Mouse (Mus musculus) CH12.LX (cell line): Measurements from ENCODE around the gene Sept9. TPM values are rescaled to one million over a fixed set of nuclear protein-coding genes. Genes with fewer than 3 reads are reported as not detected.

ENCODE experiments used
- DNase-seq: peaks from one replicate; pipeline ENCODE4 v3.0.0-alpha.2; 2013; ENCODE audit errors: extremely low read depth
- H3K27ac ChIP-seq: 2 replicates; pipeline ENCODE4 v1.5.1; 2012; ENCODE audit warnings: low read depth, mild to moderate bottlenecking, control low read depth, moderate library complexity; ENCODE audit not compliant: insufficient read depth
- H3K27me3 ChIP-seq: replicated peaks from 2 replicates; pipeline ENCODE3; 2012; ENCODE audit warnings: inconsistent platforms
- H3K36me3 ChIP-seq, 2 experiments: replicated peaks in 1 of 2; 2 replicates each; pipeline versions ENCODE3 to v1.6.1; 2012; ENCODE audit warnings: inconsistent platforms in 1 of 2, low read length in 1 of 2, mild to moderate bottlenecking in 1 of 2, mixed read lengths in 1 of 2, moderate library complexity in 1 of 2; ENCODE audit not compliant: control insufficient read depth in 1 of 2, insufficient read depth in 1 of 2
- H3K4me1 ChIP-seq, 2 experiments: 2 replicates each; pipeline ENCODE4 v1.6.1; 2012; ENCODE audit warnings: inconsistent platforms in 1 of 2, moderate library complexity in 1 of 2; ENCODE audit not compliant: insufficient read depth in 2 of 2, control insufficient read depth in 1 of 2
- H3K4me2 ChIP-seq: 2 replicates; pipeline ENCODE4 v1.6.1; 2012; ENCODE audit warnings: low read depth, mild to moderate bottlenecking, control low read depth; ENCODE audit not compliant: poor library complexity, insufficient read depth, severe bottlenecking
- H3K4me3 ChIP-seq, 3 experiments: fragments of 150-350 bp in 1 of 3; sonication (generic) in 1 of 3; replicated peaks in 1 of 3; 2 replicates each; pipeline versions ENCODE3 to v1.5.1; 2011 to 2012; ENCODE audit warnings: low read depth in 2 of 3, low read length in 2 of 3, mild to moderate bottlenecking in 2 of 3, moderate library complexity in 2 of 3, control low read depth in 1 of 3, improper control_type of control experiment in 1 of 3, inconsistent platforms in 1 of 3, mixed read lengths in 1 of 3; ENCODE audit not compliant: poor library complexity in 1 of 3
- H3K79me2 ChIP-seq: replicated peaks from 2 replicates; pipeline ENCODE4 v1.6.1; 2012; ENCODE audit warnings: mild to moderate bottlenecking, moderate library complexity; ENCODE audit not compliant: control insufficient read depth, poor library complexity, insufficient read depth, severe bottlenecking; ENCODE audit errors: extremely low read depth
- H3K9ac ChIP-seq: 2 replicates; pipeline ENCODE4 v1.6.1; 2012; ENCODE audit warnings: low read depth, mild to moderate bottlenecking, control low read depth, moderate library complexity; ENCODE audit not compliant: insufficient read depth
- H3K9me3 ChIP-seq: replicated peaks from 2 replicates; pipeline ENCODE3; 2012; ENCODE audit warnings: low read length, inconsistent platforms, mixed read lengths
- BHLHE40 ChIP-seq: IDR thresholded peaks from 2 replicates; pipeline ENCODE4 v1.6.1; 2011; ENCODE audit warnings: mild to moderate bottlenecking, low read depth, low read length, improper control_type of control experiment
- EP300 ChIP-seq: IDR thresholded peaks from 2 replicates; pipeline ENCODE4 v1.6.1; 2011; ENCODE audit warnings: low read length, improper control_type of control experiment
- GABPA ChIP-seq: IDR thresholded peaks from 2 replicates; pipeline ENCODE4 v1.6.1; 2012; ENCODE audit warnings: low read depth, low read length, improper control_type of control experiment, inconsistent platforms; ENCODE audit not compliant: insufficient replicate concordance
- HCFC1 ChIP-seq: IDR thresholded peaks from 2 replicates; pipeline ENCODE4 v1.6.1; 2012; ENCODE audit warnings: low read depth, mild to moderate bottlenecking, inconsistent platforms, low read length, improper control_type of control experiment
- JUND ChIP-seq: conservative IDR thresholded peaks from 2 replicates; pipeline ENCODE4 v1.6.1; 2011; ENCODE audit warnings: low read depth, low read length, improper control_type of control experiment
- KAT2A ChIP-seq: IDR thresholded peaks from 2 replicates; pipeline ENCODE4 v1.6.1; 2012; ENCODE audit warnings: low read length, improper control_type of control experiment, inconsistent platforms; ENCODE audit not compliant: insufficient replicate concordance
- MAX ChIP-seq: IDR thresholded peaks from 2 replicates; pipeline ENCODE4 v1.6.1; 2011; ENCODE audit warnings: low read length, improper control_type of control experiment
- MXI1 ChIP-seq: IDR thresholded peaks from 2 replicates; pipeline ENCODE4 v1.6.1; 2011; ENCODE audit warnings: mild to moderate bottlenecking, low read depth, low read length, improper control_type of control experiment
- MYC ChIP-seq: IDR thresholded peaks from 2 replicates; pipeline ENCODE4 v1.6.1; 2011; ENCODE audit warnings: low read depth, mild to moderate bottlenecking, improper control_type of control experiment, low read length
- NRF1 ChIP-seq: IDR thresholded peaks from 2 replicates; pipeline ENCODE4 v1.6.1; 2014; ENCODE audit warnings: low read depth, mild to moderate bottlenecking, inconsistent platforms, low read length, improper control_type of control experiment, moderate library complexity
- PAX5 ChIP-seq: IDR thresholded peaks from 2 replicates; pipeline ENCODE4 v1.6.1; 2012; ENCODE audit warnings: low read length, inconsistent platforms, mixed read lengths
- POLR2A ChIP-seq: IDR thresholded peaks from 2 replicates; pipeline ENCODE4 v1.6.1; 2011; ENCODE audit warnings: low read depth, mild to moderate bottlenecking, improper control_type of control experiment, low read length
- POLR2AphosphoS2 ChIP-seq: IDR thresholded peaks from 2 replicates; pipeline ENCODE4 v1.6.1; 2011; ENCODE audit warnings: low read depth, low read length, improper control_type of control experiment
- RAD21 ChIP-seq: IDR thresholded peaks from 2 replicates; pipeline ENCODE4 v1.6.1; 2011; ENCODE audit warnings: low read depth, mild to moderate bottlenecking, low read length, improper control_type of control experiment, moderate library complexity
- SMC3 ChIP-seq: IDR thresholded peaks from 2 replicates; pipeline ENCODE4 v1.6.1; 2011; ENCODE audit warnings: low read depth, low read length, improper control_type of control experiment
- ZKSCAN1 ChIP-seq: IDR thresholded peaks from 2 replicates; pipeline ENCODE4 v1.6.1; 2012; ENCODE audit warnings: low read depth, inconsistent platforms, low read length, improper control_type of control experiment, borderline replicate concordance
- ZNF384 ChIP-seq: IDR thresholded peaks from 2 replicates; pipeline ENCODE4 v1.6.1; 2012; ENCODE audit warnings: low read depth, low read length, improper control_type of control experiment, inconsistent platforms
- dilution Hi-C: fragments of 300-500 bp; cut with MboI; formaldehyde crosslinking; loops from 2 replicates; pipeline ENCODE4 v1.14.3; 2020; ENCODE audit warnings: low sequenced_read_pairs; ENCODE audit not compliant: extremely low pct_unique_long_range_greater_than_20kb, extremely low pct_ligation_motif_present
- in situ Hi-C: fragments of 300-500 bp; cut with MboI; formaldehyde crosslinking; loops from 3 replicates; pipeline ENCODE4 v1.14.3; 2019; ENCODE audit warnings: low sequenced_read_pairs, low pct_ligation_motif_present, low pct_unique_long_range_greater_than_20kb, mixed read lengths
- polyA plus RNA-seq: library from polyadenylated mRNA; unstranded; fragments of >175 nt; gene quantifications from 2 replicates; pipeline ENCODE4 v1.2.1, GENCODE M21; 2012; ENCODE audit warnings: low read depth; ENCODE audit not compliant: insufficient read length
- total RNA-seq, 2 experiments: library from RNA; depleted of rRNA; stranded (reverse); fragments of 300-350 nt in 1 of 2; fragments of >200 nt in 1 of 2; gene quantifications; 2 replicates each; pipeline ENCODE4 v1.2.3; 2012 to 2014

The Sept9 gene
- total and polyA plus RNA-seq, 3 experiments: 47.6 to 128 (median 110) TPM

- H3K4me1 ChIP-seq: peaks cover 13 to 39% of the 10 kb centered on the region in 2 experiments
- no peaks in the 10 kb centered on the region for H3K36me3 ChIP-seq
- H3K4me3 ChIP-seq: no peak overlapping the region
- no peaks in the 10 kb centered on the region for H3K79me2 ChIP-seq
- no peaks in the 10 kb centered on the region for H3K27me3 ChIP-seq
- peaks cover 6% of the 10 kb centered on the region for H3K9me3 ChIP-seq
- no peak overlapping the region for H3K27ac ChIP-seq
- TF ChIP-seq ZNF384: no peak
- TF ChIP-seq GABPA: no peak
- TF ChIP-seq HCFC1: no peak
- TF ChIP-seq KAT2A: no peak
- no peak for TF ChIP-seq NRF1
- TF ChIP-seq RAD21: no peak
- no peak for TF ChIP-seq BHLHE40
- no peak for DNase-seq
- H3K9ac ChIP-seq: no peak overlapping the region
- no peak overlapping the region for H3K4me2 ChIP-seq
- in situ Hi-C loops: loop anchor here (25.0 kb wide), 1 partner anchor 533 kb away; the partner anchor contains the start of genes Cygb and Prcd
- dilution Hi-C loops: no loop called here
Observed at GRCm38 (mm10) chr11:117195616-117196015, 3.8 kb upstream of the Sept9 start.

GRCm38 (mm10) chr11:117196681-117197080, 2.8 kb upstream of the Sept9 start:
- no peak overlapping the region for H3K4me3 ChIP-seq
- H3K27ac ChIP-seq: no peak overlapping the region
- no peaks in the 10 kb centered on the region for H3K36me3 ChIP-seq
- peaks cover 6% of the 10 kb centered on the region for H3K9me3 ChIP-seq
- in situ Hi-C loops: loop anchor here (25.0 kb wide), 1 partner anchor 534 kb away; the partner anchor contains the start of genes Cygb and Prcd
- H3K4me1 ChIP-seq: peaks cover 11 to 30% of the 10 kb centered on the region in 2 experiments
- H3K79me2 ChIP-seq: no peaks in the 10 kb centered on the region
- no peak overlapping the region for H3K9ac ChIP-seq
- DNase-seq: no peak
- dilution Hi-C loops: no loop called here
- no peak overlapping the region for H3K4me2 ChIP-seq
- no peak for TF ChIP-seq MAX
- TF ChIP-seq SMC3: no peak
- no peak for TF ChIP-seq EP300
- no peak for TF ChIP-seq ZKSCAN1
- TF ChIP-seq MXI1: no peak
- TF ChIP-seq JUND: no peak
- TF ChIP-seq MYC: no peak
- no peak for TF ChIP-seq GABPA
- TF ChIP-seq POLR2AphosphoS2: no peak
- no peak for TF ChIP-seq POLR2A
- TF ChIP-seq PAX5: no peak
- peaks cover 9% of the 10 kb centered on the region for H3K27me3 ChIP-seq
